Mouse (Mus musculus) brain, embryonic 18.5 days (tissue): ENCODE results near the gene Nedd9.

Experiments
- DNase-seq: peaks from one replicate; pipeline ENCODE4 v3.0.0-alpha.2; 2012; ENCODE audit warnings: low read depth, low spot score

The Nedd9 gene

DNA sequence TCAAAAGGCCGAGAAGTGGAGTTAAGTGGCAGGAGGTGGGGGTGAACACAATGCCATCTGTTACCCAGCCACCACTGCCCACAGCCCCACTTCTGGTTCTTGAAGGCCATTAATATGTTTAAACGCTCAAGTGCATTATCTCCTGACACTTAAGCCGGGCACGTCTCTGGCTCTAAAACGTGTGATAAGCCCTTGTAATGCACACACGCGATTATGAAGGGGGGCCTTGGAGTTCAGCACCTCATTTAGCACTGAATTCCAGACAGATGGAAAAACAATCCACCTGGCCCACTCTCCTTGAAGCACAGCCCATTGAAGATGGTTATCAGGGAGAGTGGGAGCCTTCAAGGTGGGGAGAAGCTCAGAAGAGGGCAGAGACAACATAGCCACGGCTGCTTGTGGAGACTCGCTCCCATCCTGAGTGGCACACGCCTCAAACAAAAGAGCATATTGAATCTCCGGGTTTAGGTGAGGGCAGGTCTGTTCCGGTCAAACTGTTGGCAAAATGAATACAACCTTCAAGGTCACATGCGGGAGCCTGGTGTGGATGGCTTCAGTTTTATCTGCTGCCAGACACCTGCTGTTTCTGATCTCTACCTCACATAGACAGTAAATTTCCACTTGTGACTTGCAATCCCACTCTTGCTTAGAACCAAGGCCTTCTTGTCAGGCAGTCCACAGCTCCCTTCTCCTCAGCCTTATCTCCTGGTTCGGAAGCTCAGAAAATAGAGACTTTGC is 30.7 kb downstream of the Nedd9 start:
- DNase-seq = no peak

DNA sequence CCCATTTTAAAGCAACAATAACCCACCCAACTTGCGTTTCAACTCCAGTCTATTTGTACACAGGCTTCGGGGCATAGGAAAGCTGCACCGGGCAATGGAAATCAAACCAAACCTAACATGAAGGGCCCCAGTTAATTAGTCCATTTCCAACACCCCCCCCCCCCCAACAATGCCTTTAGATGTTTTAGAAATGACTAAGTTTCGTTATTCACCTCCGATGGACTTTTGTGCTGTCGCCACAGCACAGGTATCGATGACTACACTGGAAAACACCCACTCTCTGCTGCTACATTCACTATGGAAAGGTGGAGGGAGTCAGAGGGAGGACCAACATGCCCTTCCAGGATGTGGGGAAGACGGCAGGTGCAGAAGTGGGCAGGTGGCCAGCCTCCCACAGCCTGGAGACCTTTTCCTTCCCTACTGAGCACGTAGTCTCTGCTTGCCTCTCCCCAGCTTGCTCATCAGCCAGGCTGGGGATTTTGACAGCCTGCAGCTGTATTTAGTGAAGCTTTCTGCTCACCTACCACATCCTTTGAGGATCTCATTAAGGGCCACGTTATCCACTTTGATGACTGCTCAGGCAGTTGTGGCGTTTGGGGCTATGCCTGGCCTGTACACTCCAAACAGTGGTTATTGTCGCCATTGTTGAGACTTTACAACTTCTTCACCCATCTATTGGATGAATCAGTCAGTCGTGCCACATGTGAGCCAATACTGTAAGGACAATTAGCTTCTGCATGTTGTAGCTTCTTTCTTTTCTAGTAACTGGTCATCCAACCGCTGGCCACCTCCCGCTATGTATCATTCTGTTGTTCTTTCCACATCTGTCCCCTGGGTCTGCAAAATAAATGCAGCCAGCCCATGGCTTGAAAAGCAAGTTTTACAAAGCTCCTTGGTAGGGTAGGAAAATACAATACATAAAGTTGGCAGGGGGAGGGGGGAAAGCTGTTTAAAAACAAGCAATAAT is 33.7 kb downstream of the Nedd9 start:
- no peak for DNase-seq

DNA sequence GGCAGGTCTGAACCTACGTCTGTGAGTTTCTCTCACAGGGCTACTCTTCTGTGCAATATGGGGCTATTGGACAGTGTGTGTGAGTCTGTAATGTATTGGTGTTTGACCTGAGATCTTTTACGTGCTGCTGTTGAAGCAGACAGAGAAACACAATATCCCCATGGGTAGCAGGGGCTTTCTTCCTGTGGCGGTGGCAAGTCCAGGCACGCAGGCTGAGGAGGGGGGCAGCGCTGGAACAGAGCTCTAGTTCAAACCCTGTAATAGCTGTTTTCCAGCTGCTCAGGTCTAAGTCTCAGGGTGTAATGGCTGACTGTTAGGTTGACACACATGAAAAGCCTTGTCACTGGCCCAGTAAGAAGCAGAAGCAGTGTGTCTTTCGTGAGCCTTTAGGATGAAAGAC is 36.3 kb downstream of the Nedd9 start:
- DNase-seq = no peak

DNA sequence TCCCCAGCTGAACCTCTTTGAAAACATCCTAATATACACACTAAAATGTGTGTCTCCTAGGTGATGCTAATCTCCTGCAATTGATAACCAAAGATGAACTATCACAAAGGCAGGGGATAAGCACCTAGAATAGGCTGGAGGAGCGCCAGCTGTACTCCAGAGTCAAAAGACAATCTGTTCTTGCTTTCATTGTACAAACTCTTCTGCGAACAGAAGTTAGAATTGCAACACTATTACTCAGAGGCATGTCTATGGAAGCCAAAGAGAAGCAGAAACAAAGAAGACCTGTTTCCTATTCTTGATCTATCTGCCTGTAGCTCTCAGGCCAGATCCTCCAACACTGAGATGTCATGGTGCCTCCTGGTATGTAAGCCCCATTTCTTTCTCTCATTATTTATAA is 38.0 kb downstream of the Nedd9 start:
- DNase-seq = no peak

DNA sequence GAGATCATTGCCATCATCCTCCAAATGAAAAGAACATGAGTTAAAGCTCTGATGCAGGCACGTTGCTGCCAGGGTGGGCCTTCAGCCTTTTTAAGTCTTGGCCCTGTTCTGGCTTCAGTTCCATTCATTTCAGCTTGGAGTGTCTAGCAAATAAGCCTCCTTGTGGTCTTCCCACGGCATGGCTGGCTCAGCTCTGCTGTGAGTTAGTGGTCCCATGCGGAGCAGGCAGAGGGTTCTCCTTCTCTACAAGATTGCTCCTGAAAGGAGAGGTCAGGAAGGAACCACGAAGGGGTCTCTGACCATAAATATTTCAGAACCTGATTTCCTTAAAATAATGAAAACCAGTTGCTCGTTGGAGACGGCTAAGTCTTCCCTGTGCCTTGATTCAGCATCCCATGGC is 40.0 kb downstream of the Nedd9 start:
- DNase-seq = no peak

DNA sequence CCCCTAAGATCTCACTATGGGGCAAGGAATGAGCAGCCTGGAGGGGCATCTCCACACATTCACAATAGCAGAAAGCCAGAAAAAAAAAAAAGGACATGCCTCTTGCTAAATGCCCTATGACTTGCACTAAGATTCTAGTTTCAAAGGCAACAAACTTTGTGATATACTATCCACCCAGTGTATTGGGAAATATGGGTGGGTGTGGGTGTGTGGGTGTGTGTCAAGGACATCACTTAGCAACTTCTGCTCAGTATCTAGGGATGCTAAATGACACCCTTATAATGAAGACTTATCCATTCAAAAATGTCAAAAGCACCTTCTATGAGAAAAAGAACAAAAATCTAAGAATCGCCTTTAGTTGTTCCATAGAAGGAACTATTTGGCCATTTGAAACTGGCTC is 40.6 kb downstream of the Nedd9 start:
- no peak for DNase-seq

DNA sequence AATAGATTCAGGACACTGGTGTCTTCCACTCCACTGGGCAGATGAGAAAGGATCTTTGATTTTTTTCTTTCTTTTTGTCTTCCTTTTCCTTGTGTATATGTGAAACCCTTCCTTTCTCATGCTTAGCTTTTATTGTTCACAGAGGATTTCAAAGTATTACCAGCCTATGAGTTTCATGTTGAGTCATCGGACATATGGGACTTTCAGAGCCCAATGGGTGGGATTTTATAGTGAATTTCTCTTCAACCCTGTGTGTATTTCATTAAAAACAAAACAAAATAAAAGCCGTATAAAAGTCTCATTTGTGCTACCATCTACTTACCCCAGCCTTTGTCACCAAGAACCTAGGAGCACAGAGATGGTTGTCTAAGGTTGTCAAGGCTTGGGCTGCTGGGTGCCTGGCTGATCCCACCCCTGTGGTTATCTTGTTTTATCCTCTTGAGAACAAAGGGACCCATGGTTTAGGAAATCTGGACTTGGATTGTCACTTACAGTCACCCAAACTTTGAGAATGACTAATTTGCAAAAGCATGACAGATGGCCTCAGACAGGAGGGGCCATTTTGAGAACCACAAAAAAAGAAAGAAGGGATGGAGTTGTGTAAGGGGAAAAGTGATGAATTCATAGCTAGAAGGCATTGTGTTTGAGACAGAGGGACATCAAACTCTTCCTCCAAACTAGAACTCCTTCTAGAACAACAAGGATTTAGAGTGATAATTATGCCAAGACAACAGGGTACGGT is 41.9 kb downstream of the Nedd9 start:
- no peak for DNase-seq

DNA sequence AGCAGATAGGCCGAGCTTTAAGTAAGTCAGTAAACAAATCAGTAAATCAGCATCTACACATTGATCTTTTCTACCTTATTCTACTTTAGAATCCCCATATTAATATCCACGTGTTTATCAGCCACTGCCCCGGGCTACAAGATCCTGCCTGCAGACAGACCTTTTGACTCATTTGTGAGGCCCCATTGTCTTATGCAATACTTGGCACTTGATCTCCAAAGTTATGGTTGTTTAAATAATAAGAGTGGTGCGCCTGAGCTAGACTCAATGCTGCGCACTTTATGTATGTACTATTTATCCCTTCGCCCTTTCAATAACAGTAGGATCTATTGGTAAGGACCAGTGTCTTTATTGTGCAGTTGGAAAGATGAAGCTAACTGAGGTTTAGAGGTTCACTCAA is 42.9 kb downstream of the Nedd9 start:
- DNase-seq = no peak

DNA sequence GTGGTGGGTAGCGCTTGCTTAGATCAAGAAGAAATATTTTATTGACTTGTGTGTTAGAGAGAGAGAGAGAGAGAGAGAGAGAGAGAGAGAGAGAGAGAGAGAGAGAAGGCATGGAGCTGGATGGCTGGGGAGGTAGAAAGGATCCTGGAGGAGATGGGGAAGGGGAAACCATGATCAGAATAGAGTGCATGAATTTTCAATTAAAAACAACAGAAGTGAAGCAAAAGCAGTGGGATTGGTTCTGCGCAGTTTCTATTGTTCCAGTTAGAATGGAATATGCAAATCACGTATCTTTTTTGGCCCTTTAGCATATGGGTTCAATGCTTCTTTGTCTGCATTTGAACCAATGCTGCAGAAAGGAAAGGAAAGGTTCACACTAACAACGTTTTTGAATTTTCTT is 45.0 kb downstream of the Nedd9 start:
- DNase-seq = no peak

DNA sequence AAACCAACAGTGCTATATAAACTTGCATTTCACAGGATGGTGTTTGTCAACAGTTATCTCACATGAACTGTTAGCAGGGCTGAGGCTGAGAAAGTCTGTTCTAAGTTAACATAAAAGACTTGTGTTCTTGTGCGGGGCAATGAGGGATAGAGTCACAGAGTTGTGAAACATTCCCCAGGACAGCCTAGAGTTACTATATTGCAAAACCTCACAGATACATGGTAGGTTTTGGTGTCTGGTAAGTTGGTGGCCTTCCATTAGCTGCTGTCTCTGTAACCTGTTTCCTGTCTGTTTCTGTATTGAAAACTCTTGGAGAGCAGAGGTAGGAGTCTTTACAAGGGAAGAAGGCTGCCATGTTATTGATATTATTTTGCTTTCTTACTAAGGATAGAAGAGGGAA is 47.0 kb downstream of the Nedd9 start:
- DNase-seq = no peak

DNA sequence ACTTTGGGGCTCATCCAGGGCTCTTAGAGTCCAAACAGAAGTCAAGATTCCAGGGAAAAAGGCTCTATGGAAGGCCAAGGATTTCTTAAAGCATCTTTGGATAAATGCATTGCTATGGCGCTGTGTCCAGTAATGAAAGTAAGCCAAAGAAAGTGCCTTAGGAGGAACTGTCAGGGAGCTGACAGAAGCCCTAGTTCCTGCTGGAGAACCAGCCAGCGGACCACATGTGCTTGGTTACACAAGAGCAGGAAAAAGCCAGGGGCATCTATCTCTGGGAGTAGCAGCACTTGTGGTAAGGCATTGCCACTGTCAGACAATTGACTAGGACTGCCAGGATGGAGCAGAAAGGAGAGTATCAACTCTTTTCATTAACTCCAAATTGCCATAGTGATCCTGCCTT is 49.8 kb downstream of the Nedd9 start:
- DNase-seq = no peak

DNA sequence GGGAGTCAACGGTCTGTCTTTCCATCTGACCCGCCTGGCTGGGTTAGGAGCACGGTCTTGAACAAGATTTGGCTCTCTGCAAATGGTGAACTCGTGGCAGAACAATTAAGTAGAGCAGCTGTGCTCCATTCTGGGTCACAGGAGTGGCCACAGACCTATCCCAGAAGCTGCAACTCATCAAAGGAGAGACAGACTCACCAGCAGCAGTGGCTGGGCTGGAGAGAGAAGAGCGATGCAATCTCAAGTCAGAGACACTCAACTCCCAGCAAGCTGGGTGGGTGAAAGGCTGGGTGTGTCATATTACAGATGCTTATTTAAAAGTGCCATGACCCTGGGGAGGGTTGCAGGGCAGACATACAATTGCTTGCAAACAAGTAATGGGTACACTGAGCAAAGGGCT is 50.4 kb downstream of the Nedd9 start:
- no peak for DNase-seq

DNA sequence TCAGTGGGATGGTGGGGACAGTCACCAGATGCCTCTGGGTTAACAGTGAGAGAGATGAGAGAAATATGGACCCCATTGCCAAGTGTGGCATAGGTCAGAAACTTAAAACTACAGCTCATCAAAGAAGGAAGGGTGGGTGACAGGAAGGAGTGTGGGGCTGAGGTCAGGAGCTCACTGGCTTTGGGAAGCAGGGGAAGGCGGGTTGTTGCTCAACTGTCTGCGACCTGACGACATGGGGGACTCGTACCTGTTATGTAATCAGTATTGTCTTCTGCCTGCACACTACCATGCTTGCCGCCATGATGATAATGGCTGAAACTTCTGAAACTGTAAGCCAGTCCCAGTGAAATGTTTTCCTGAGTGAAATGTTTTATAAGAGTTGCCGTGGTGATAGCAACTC is 54.0 kb downstream of the Nedd9 start:
- no peak for DNase-seq

DNA sequence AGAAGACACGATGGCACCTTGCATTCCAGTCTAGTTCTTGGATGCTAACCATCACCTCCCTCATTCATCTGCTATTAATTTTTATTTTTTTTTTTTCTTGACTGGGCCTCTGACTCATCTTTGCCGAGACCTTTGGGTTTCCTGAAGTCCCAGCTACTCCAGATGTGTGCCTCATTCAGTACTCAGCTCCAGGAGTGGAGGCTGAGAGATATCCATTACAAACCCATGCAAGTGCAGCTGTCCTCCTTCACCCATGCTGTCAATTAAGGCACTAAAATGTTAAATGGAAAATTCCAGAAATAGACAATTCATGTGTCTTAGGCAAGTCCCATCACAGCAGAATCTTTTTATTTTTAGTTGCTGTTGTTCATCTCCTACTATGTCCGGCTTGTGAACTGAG is 55.4 kb downstream of the Nedd9 start:
- DNase-seq = no peak

DNA sequence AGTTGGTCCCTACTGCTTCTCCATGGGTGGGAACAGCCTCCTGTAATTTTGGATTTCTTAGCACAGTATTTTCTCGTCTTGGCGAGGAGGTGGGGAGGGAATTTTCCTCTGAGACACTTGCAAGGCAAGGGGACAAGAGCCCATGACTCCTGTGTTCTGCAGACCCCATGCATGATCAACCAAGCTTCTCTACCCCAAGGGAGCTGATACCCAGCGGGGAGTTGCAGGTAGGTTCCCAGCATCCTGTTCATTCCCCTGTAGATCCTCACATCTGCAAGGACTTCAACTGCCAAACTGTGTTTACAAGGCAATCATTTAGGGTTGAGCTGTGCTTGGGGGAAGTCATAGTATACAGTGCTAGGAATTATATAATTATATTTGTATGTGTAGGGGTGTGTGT is 60.1 kb downstream of the Nedd9 start:
- no peak for DNase-seq

DNA sequence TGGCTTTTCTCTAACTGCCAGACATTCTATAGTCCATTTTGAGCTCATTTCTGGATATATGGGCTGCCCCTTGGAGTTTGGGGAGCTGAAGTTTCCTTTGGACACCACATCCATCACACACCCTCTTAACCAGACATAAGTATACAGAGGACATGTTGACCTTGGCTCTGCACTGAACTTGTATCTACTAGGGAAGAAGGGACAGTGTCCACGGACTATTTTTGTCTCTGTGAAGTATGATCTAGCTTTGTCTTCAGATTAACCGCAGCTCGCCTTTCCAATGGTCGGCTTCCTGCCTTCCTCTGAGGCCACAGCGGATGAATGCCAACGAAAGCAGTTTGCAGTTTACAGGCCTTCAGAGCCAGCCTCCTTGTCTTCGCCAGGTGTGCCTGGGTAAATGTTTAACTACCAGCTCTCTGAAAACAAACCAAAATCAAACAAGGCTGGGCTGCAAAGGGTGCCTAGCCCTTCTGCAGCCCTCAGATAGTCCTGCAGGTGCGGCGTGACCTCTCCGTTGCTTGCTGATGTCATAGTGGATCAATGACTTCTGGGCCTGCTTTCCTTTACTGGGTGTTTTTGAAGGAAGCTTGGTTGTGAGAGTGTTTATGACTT is 63.6 kb downstream of the Nedd9 start:
- DNase-seq = no peak

DNA sequence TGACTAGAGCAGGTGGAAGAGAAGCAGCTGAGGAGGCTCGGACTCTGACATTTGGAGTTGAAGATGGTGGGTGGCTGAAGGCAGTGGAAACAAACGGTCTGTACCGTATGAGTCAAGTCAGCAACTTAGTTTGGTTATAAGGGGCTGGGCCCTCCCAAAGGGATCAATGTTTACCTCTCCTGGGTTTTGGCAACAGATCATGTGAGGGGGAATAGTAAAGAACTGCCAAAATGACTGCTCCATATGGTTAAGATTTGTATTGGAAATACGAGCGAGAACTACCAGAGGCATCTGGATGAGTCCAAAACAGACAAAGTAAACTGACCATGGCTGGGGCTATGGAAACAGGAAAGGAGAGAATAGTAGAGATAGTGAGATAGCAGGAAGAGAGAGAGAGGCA is 64.6 kb downstream of the Nedd9 start:
- no peak for DNase-seq

DNA sequence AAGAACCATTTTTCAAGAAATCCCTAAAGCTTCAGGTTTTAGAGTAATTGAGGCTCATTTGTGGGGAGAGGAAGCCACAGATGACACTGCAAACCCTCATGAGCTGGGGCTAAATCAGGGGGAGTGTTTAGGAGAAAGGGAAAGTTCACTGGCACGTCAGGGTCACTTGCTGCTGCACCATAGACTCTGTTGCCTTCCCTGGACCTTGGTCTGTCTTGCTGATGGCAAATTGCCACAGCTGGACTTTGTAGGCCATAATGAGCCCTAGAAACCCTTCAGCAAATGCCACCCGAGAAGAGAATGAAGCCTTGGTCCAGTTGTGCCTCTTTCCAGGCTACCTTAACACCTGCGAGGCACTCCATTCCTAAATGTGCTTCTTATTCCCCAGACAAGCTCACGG is 66.8 kb downstream of the Nedd9 start:
- DNase-seq = no peak

DNA sequence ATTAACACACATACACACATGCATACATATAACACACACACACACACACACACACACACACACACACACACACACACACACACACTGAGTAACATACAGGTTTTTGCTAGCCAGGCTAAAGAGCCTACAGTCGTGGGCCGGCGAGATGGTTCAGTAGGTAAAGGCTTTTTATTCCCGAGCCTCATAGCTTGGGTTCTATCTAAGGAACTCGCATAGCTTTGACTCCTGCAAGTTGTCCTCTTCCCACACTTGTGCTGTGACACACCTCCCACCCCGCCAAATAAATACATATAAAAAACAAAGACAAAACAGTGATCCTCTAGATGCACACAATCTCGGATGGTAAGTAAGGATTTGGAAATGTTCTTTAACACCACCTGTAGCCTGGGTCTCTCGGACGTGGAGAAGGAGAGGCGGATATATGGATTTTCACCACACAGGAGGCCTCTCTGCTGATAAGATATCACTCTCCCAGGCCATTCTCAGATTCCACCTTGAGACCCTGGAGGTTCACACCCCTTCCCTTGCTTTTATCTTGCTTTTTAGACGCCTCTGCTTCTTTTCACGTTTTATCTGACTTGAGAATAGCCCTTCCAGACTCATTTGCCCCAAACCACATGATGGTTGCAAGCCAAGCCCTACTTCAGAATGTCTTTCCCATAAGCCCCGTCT is 68.8 kb downstream of the Nedd9 start:
- DNase-seq = no peak

DNA sequence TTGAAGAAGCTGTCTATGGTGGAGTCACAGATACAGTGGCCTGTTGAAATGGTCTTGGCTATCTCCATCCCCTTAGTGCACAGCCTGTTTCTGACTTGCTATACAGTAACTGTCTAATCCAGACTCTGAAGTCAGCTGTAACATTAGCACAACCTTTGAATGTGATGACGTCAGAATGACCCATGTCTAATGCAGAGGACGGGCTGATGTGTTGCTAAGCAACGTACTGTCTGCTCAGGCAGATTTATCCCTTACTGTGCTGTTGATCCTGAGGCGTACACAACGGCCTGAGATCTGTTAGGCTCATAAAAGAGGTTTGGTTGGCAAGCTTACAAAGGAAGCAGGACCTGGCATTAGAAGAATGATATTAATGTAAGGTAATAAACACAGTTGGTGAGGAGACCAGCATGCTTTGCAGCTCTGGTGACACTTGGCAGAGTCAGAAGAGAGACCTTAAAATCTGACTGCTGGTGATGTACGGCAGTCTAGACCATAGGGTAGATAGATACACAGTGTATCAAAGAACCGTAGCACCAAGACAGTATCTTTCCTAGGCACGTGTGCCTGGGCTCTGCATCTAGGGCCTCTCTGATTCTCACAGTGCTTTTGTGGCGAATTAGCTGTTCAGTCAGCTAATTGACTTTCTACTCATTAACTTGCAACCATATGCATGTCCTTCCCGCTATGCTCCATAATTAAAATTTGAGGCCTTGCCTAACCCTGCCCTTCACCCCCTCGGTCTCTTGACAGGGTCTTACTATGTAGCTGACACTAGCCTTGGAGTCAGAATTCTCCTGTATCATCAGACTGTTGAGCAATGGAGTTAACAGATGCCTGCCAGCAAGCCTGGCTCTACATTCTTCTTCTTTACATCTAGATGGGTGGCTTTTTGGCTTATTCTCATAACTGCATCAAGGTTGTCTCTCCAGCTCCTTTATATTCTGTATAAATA is 70.8 kb downstream of the Nedd9 start:
- peak; percentile 34 for DNase-seq
